Mouse (Mus musculus) gastrocnemius, adult 8-10 months (tissue): ENCODE measurements around the gene Vps53. TPM values are rescaled to one million over a fixed set of nuclear protein-coding genes. Genes with fewer than 3 reads are reported as not detected.

ENCODE experiments used
- DNase-seq, 2 experiments: peaks; one replicate each; pipeline ENCODE4 v3.0.0; 2022; ENCODE audit warnings: low spot score in 2 of 2
- total RNA-seq, 4 experiments: library from RNA; stranded (reverse); gene quantifications; 2 replicates each; pipeline ENCODE4 v1.2.4; 2022

The Vps53 gene
- 10 to 100 TPM; 19.6 to 22.5 (median 21.5) TPM for total RNA-seq

- peak; percentile 79 to 83 for DNase-seq
Observed at GRCm38 (mm10) chr11:76179495-76180145, at the start of gene Vps53, which contains the start of gene Fam57a. Vps53 (minus strand) TSS chr11:76179647. Fam57a (plus strand) TSS chr11:76179671.

DNA sequence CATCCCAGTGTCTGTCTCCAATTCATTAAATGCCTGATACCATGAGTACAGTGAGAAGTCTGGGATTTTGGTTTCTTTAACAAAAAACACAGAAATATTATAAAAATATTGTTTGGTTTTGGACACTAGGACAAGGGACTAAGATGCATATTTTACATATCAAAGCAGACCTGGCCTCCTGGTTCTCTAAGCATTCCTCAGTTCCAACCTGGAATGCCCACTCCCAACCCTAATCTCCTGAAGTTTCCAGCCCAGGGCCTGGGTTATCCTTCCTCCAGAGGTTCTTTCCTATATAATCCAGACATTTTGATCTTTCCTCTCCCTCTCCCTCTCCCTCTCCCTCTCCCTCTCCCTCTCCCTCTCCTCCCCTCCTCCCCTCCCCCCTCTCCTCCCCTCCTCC is 45.6 kb upstream of the Vps53 start:
- DNase-seq, result no peak

GRCm38 (mm10) chr11:76224631-76225030 is 45.2 kb upstream of the Vps53 start:
- no peak for DNase-seq

DNA sequence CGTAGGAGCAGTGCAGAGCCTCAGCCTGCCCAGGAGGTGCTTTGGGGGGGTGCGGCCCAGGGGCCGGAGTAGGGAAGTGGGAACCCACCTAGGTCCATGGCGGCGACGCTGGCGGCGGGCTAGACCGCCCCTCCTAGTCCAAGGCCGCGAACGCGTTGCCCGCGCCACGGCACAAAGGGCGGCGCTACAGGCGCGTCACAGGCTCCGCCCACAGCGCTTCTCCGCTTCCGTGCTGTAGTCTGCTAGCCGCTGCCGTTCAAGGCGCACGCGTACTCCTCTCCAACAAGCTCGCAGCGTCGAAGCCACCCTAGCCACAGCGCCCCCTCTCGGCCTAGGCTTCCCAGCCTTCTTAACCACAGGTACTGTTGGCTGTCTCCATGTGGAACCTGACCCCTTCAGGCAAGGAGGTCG is 37.9 kb upstream of the Vps53 start, which contains the start of the genes Dbil5 and Gemin4:
TSS of gene Dbil5 (plus strand) at position 219 of the 411 bp plus-strand sequence.
TSS of gene Gemin4 (minus strand) at position 275 of the 411 bp plus-strand sequence.
- DNase-seq, result peak; percentile 90 to 96

DNA sequence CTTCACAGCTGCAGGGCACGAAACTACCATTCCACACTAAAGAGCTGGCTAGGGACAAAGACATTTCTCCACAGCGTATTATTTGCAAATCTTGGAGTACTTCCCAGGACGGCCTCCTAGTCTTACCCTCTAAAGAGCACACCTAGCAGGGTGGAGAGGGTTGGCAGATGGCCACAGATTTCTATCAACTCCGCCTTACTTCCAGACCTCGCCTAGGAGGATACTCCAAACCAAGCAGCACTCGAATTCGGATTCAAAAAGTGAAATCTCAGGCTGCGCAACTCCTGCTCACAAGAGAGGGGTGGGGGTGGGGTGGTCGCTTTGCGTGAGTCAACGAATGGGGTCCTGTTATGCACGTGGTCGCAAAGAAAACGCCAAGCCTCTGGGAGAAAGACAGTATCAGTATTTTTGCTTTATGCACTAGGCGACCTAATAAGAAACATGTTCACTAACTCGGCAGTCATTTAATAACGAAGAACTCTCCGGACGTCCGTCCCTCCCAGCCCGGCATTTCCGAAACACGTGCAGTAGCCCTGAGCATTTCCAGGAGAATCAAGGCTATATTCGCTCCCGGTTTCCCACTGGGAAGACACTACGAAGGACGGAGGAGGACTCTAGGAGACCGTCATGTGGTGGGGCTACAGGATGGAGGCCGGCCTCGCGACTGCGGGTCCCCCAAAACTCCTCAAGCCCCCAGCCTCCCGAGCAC is 37.4 kb upstream of the Vps53 start:
- no peak for DNase-seq

DNA sequence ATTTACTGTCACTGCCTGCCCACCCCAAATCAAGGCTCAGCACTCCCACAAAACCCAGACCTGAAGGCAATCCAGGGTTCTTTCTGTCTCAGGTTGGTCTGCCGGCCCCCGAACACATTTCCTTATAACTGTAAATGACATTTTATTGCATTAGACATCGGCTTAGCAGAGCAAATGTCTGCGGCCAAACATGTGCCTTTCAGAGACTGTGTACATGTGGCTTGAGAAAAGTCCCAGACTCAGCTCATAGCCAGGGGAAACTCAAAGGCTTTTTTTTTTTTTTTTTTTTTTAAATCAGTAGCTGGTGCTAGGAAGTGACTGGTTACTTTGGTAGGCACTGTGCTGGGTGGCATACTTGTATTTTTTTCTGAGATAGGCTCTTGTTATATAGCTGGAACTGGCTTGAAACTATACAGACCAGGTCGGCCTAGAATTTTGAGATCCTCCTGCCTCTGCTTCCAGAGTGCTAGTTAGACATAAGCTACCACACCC is 36.6 kb upstream of the Vps53 start:
- no peak for DNase-seq

DNA sequence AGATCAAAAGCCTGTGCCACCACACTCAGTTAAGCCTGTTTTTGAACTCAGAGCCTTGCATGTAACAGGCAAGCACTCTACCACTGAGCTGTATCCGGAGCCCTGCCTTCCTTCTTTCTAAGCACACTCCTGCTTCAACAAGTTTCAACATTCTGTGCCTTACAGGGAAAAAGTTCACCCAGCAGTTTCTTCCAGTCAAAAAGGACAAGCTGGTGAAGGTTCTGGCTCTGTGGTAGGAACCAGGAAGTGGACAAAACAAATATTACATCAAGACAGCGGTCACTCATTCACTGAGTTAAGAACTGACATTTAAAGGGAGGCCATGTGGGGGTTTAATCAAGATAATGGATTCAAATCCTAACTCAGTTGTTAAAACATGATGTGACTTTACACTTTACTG is 35.6 kb upstream of the Vps53 start:
- DNase-seq, result no peak

GRCm38 (mm10) chr11:76213841-76214240 is 34.4 kb upstream of the Vps53 start:
- no peak for DNase-seq

GRCm38 (mm10) chr11:76211595-76211994 is 32.1 kb upstream of the Vps53 start:
- DNase-seq, result peak in 1 of 2 experiments; percentile 32

DNA sequence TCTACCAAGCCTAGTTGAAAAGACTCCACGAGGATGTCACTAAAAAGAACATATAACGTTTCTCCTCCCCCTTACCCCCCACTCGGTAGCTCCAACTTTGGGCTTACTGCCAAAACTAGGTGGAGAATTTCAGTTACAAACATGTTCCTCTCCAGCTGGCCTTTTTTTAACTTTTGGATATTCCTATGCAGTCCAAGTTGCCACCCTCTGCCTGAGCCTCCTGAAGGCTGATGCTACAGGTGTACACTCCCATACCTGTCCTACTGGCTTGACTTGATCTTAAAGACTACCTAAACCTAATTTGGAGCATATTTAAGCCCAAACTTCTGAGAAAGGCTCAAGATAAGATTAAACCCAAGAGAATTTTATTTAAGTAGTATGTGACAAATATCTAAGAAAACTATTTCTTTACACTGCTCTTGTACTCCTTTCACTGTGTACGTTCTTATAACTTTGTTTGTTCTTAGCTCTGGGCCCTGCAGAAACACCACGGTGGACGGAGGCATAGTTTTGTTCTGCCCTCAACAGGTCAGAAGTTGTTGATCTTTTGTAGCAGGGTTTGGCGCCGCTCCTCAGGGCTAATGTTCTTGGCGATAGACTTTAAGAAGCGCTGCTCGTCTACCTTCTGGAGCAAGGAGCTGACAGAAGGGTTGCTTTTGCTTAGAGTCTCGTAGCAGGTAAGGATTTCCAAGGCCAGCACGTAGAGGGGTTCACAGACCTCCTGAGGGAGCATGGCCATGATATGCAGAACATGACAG is 31.0 kb upstream of the Vps53 start:
- DNase-seq, result no peak

DNA sequence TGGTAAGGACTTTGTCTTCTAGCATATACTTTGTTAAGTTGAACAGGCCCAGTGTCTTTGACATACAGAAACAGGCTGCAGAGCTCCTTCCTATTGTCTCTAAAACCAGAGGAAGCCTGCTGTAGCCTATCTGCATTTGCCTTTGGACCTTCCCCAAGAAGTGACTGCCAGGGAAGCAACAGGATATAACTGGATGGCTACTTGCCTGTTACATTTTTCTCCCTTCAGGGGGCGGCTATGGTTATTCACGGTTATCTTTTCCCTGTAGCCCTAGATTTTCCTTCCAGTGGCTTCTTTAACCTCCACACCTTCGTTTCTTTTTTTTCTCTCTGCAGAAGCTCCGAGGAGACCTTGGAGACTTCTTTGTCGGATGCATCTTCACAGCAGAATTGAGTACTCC is 27.3 kb upstream of the Vps53 start:
- DNase-seq, result no peak

DNA sequence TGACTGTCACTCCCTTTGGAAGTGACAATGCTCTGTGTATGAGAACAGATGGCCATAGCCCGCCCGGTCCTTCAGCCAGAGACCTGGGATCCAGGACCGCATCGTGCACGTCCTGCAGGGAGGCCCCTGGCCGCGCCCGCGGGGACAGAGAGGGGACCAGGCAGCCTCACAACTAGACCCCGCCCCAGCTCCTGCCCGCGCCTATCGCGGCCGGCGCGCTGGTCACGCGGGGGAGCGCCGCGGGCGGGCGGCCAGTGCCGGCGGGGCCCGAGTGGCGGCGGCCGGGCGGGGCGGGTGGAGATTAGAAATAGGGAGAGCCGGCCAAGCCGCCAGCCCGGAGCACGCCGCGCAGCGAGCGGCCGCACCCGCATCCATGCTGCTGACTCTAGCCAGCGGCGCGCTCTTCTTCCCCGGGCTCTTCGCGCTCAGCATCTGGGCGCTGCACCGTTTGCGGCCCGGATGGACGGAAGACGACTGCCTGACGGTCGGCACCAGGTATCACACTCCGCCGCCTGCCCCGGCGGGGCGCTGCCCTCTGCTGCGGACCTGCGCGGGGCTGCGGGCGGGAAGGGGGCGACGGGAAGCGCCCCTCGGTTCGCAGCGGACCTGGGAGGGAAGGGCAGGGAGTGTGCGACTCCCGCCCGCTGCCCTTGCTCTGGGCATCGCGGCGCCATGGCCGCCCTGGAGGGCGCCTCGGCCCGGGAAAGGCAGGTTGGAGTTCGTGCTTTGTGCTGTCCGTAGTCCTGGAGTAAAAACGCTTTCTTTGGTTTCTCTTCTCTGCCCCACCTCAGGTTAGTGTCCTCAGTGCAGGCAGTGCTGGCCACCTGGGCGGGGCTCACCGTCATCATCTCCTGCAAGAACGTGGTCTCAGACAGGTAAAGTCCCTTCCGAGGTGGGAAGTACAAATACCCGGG is 22.6 kb upstream of the Vps53 start:
- DNase-seq, result peak; percentile 84 to 86

DNA sequence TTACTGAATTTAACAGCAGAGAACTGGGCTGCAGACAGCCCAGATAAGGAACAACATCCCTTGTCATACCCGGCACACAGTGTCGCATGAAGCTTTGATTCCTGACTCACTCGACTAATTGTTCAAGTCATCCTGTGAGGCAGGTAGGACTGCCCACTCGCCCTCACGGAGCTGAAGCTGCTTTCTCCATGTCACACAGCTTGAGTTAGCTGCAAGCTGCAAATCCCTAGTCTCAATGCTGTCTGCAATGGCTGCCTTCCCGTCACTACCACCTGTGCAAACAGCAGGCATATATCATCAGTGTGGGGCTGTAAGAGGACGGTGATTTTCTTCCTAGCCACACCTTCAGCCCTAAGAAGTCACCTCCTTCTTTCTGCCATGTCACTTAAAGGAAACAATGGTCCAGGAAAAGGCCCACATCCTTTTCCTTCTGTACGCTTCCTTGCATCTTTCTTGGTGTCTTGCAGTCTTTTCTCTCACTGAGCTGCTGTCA is 17.6 kb upstream of the Vps53 start:
- DNase-seq, result no peak

DNA sequence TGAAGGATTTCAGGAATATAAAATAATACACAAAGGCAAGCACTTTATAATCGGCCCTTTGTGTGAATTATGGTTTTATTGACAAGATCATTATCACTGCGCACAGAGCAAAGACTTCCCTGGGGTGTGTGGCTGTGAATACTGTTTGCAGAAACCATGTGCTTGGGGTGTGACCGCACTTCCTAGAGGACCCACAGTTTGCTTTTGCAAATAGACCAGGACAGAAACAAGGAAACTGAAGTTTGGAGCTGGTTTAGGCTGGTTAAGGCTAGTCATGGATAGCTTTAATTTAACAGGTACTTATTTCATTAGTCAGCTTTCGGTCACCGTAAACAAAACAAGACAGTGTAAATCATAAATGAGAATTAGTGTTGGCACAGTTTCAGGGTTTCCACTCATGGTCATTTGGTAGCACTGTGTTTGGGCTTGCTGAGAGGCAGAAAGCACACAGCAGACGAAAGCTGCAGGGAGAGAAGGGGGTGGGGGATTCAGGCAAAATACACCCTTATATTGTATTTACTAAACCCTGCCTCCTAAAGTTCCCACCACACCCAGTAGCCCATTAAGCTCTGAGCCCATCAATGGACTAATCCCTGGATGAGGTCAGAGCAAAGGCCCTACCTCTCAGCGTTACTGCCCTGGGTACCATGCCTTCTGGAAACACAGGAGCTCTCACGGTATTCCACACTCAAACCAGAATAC is 17.0 kb upstream of the Vps53 start:
- no peak for DNase-seq

- DNase-seq, result no peak
Observed at GRCm38 (mm10) chr11:76186908-76187307, 7.5 kb upstream of the Vps53 start.

- no peak for DNase-seq
Observed at GRCm38 (mm10) chr11:76183745-76184144, 4.3 kb upstream of the Vps53 start.

DNA sequence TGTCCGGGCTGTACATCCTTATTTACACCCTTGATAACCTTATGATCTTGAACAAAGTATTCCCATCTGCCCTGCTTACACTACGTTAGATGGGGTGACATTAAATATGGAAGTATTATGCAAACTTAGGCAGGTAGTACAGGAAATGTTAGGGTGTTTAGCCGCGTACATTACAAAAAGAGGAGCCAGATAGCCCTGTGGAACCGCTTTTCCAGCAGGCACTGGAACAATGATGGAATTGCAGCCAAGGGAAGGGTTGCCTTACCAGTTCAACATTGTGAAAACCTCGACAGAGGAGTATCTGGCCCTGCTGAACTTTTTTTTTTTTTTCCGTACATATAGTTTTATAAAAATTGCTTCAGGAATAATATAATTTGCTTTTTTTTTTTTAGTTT is 696 bp upstream of the Vps53 start:
- no peak for DNase-seq

DNA sequence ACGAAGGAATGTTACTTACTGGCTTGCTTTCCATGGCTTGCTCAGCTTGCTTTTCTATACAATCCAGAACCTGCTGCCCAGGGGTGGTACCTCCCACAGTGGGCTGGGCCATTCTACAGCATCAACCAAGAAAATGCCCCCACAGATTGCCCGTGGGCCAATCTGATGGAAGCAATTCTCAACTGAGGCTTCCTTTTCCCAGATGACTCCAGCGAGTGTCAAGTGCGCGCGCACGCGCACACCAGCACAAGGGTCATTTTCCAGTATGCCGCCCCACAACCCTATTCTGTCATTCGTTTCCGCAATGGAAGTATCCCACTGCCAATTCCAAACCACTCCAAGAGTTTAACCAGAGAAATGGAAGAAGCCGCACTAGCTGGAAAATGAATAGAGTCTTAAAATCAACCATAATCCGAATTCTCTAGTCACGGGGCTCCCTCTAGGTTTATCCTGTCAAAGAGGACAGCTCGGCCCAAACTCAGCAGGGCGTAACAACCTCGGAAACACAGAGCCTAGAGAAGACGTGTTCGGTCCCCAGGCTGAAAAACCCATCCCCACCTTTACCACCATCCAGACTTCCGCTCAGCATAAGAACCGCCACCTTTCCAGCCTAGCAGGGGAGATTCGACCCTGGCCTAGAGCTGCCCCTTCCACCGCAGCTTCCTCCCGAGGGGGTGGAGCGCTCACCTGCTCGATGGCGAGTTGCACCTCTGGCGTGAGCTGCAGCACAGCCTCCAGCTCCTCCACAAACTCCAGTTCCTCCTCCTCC is 537 bp downstream of the Vps53 start:
- peak in 1 of 2 experiments; percentile 8 for DNase-seq

DNA sequence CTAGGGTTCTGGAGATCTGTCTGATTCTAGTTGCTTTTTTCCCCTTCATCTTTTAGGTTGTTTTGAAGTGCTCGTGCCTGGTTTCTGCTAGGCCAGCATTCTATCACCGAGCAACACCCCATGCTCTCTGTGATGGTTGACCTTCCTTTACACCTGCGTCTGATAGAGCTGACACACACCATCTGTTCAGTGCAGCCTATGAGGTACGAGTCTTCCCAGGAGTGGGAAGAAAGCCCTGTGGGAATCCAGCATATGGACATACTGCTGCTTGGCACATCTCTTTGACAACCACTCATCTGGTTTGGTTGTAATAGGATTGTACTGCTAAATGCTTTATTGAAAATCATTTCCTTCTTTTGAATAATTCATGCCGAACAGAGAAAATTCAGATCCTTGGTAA is 9.2 kb downstream of the Vps53 start:
- DNase-seq, result no peak
